Mouse (Mus musculus): ENCODE data around the gene Pnisr. TPM values are rescaled to one million over a fixed set of nuclear protein-coding genes. Genes with fewer than 3 reads are reported as not detected.
A peak's percentile ranks its signal among the peaks of the same experiment; 100 is the strongest.

Gene Pnisr
- polyA plus RNA-seq, 1 experiment from 2014 or later = 171 TPM

DNA sequence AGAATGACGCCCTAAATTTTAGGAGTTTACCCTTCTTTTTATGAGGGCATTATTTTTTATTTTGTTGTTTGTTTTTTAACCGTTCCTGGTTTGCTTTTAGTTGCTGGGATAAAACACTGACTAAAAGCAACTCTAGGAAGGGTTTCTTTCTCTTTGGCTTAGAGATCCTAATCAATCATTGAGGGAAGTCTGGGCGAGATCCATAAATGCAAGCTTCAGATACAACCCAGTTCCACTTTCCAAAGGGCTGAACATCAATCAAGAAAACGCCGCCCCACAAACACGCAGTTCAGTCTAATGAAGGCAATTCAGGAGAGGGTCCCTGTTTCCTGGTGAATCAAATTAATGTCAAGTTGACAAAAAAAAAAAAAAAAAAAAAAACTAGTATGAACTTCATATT lies 31.4 kb downstream of the Pnisr start:
- H3K4me3 ChIP-seq (replicated peaks) = peak overlapping the region; percentile 75
- no peaks in the 10 kb centered on the region for H3K9me3 ChIP-seq (replicated peaks)
- ATAC-seq (ENCODE audit: low FRiP score) = peak; percentile 1; the same call in 1 of the 2 replicates
- peaks cover 11% of the 10 kb centered on the region for H3K4me1 ChIP-seq
- H3K27me3 ChIP-seq (replicated peaks) = no peaks in the 10 kb centered on the region
- peaks cover 15% of the 10 kb centered on the region for H3K36me3 ChIP-seq
- peak overlapping the region; percentile 68 for H3K4me2 ChIP-seq
- 12% methylated on average over 6 of the region's 6 CpGs for WGBS
- no peak overlapping the region for H3K27ac ChIP-seq (replicated peaks)
- H3K9ac ChIP-seq (replicated peaks) = no peak overlapping the region

DNA sequence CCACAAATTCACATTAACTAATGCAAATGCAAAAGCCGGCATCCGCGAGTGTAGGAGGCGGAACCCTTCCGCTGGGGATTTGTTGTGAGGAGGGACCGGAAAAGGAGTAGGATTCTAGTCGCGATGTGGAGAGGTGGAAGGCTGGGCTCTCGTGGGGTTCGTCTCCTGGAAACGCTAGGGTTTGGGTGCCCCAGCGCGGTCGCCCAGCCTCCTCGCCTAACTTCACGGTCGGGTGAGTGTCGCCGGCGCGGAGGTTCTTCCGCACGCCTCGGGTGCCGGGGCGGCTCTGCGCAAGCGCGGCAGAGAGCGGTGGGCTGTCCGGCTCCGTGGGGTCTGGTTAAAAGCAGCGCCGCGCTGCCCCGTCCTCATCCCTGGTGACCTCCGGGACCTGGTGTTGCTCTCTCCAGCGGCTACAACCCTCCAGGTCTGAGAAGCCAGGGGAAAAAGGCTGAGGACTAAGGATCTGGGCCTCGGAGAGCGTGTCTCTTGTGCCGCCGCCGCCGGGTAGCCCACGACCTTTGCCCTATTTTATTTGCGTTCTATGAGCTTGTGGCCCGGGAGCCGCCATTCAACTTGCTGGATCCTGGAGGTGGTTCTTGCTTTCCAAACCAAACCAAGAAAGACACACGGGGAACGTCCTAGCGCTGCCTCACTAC lies 32.3 kb downstream of the Pnisr start, which contains the start of gene Coq3:
TSS of gene Coq3 (plus strand) at position 109 of the 656 bp plus-strand sequence.
- H3K27ac ChIP-seq (replicated peaks) = peak within 1 kb of the TSS; percentile 93
- H3K4me1 ChIP-seq = peaks cover 11% of the 10 kb centered on the region
- peak within 1 kb of the TSS; percentile 68 for H3K4me2 ChIP-seq
- no peaks in the 10 kb centered on the region for H3K27me3 ChIP-seq (replicated peaks)
- peak within 1 kb of the TSS; percentile 69 for H3K9ac ChIP-seq (replicated peaks)
- peak; percentile 95 for ATAC-seq (ENCODE audit: low FRiP score)
- peaks cover 8% of the 10 kb centered on the region for H3K36me3 ChIP-seq
- H3K4me3 ChIP-seq (replicated peaks) = peak within 1 kb of the TSS; percentile 75
- WGBS = under 1% methylated on average over 51 of the region's 51 CpGs
- no peaks in the 10 kb centered on the region for H3K9me3 ChIP-seq (replicated peaks)

DNA sequence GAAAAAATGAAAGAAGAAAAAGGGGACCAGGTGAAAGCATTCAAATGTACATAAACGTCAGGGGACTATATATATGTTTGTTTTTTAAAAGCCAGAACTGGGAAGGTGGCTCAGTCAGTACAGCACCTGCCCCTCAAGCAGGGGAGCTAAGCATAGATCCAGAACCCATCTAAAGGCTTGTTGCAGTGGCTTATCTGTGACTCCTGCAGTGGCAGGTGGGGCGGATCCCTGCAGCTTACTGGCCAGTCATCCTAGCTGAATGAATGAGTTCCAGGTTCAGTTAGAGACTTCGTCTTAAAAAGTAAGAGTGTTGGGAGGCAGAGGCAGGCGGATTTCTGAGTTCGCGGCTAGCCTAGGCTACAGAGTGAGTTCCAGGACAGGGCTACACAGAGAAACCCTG lies 35.4 kb downstream of the Pnisr start:
- no peak for ATAC-seq (ENCODE audit: low FRiP score)
- Histone ChIP-seq H3K4me1 (peaks cover 11% of the 10 kb centered on the region), H3K27me3 (replicated peaks) (no peaks in the 10 kb centered on the region), H3K9ac (replicated peaks) (no peak overlapping the region), H3K4me3 (replicated peaks) (no peak overlapping the region), H3K27ac (replicated peaks) (no peak overlapping the region), H3K4me2 (no peak overlapping the region), H3K9me3 (replicated peaks) (no peaks in the 10 kb centered on the region), H3K36me3 (no peaks in the 10 kb centered on the region)
- 95% methylated on average over 6 of the region's 6 CpGs for WGBS

DNA sequence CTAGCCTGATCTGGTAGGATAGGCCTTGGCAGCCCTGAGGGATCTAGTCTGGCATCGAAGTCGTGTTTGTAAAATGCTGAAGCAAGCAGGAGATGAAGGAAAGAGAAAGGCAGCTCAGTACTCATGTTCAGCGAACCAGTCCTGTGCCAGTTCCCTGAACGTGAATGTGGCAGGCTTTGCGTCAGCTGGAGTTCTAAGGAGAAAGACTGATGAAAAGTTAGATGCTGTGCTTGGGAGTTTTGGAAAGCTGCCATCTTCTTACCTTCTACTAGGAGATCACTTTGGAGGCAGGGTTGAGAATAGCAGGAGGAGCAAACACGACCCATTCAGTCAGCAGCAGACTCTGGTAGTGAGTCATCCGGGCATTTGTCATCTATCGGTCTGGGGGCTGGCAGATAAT lies 38.4 kb downstream of the Pnisr start:
- no peak overlapping the region for H3K9ac ChIP-seq (replicated peaks)
- no peak overlapping the region for H3K4me3 ChIP-seq (replicated peaks)
- H3K27me3 ChIP-seq (replicated peaks) = no peaks in the 10 kb centered on the region
- H3K4me1 ChIP-seq = no peaks in the 10 kb centered on the region
- H3K36me3 ChIP-seq = no peaks in the 10 kb centered on the region
- H3K4me2 ChIP-seq = no peak overlapping the region
- no peak for ATAC-seq (ENCODE audit: low FRiP score)
- H3K27ac ChIP-seq (replicated peaks) = no peak overlapping the region
- H3K9me3 ChIP-seq (replicated peaks) = no peaks in the 10 kb centered on the region
- WGBS = 88% methylated on average over 8 of the region's 8 CpGs

Other genes with a start within 250 kb of the Pnisr start
- gene Prdm13, start 161.6 kb upstream of the Pnisr start, polyA plus RNA-seq (2015; fragmentation: Nextera tagmentation; extraction: Ambion mirVana) = 0.18 and 0.24 TPM in 2 replicates
- gene Ccnc, start 119.9 kb upstream of the Pnisr start, polyA plus RNA-seq (2015; fragmentation: Nextera tagmentation; extraction: Ambion mirVana) = 65.6 and 67.1 TPM in 2 replicates
- gene Usp45, start 80.4 kb upstream of the Pnisr start, polyA plus RNA-seq (2015; fragmentation: Nextera tagmentation; extraction: Ambion mirVana) = 6.3 and 6.4 TPM in 2 replicates
- 23.8 and 24.5 TPM in 2 replicates for gene Tstd3, start 80.4 kb upstream of the Pnisr start, polyA plus RNA-seq (2015; fragmentation: Nextera tagmentation; extraction: Ambion mirVana)
- 14.7 and 15.8 TPM in 2 replicates for gene Coq3, start 32.1 kb downstream of the Pnisr start, polyA plus RNA-seq (2015; fragmentation: Nextera tagmentation; extraction: Ambion mirVana)
- gene Faxc, start 83.7 kb downstream of the Pnisr start, polyA plus RNA-seq (2015; fragmentation: Nextera tagmentation; extraction: Ambion mirVana) = 12.2 and 14.1 TPM in 2 replicates

Measured in neural tube, embryonic 15.5 days (tissue).